Mouse (Mus musculus): ENCODE measurements around the gene Wdr63.
"Not testable (repeated sequence)": the region's sequence is repeated elsewhere in the genome, so short reads cannot be mapped to it uniquely, and the experiment has no call there.

Gene Wdr63

DNA sequence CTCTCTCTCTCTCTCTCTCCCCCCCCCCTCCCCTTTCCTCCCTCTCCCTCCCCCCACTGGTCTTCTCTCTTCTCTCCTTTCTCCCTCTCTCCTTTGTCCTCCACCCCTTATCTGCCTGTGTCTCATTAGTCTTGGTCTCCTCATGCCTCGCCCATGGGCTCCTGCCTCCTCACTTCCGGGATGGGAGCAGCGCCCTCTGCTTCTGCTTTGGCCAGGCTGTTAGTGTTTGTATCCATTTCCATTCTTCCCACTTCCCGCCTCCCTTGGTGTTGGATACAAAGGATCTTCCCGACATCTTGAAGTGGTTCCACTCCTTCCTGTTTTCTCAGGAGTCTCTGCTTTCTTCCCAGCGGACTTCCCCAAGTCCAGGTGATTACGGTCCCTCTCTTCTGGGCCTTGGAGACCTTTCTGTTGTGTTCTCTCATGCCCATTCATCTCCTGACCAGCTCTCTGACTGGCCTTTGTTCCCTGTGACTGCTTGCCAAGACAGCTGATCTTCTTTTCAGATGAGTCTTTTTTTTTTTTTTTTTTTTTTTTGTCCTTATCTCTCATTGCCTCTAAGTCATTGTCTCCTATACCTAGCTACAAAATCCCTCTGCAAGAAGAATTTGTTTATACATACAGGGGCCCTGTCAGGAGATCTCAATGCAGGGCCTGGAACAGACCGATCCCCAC is 96.2 kb downstream of the Wdr63 start:
- no peak for DNase-seq (ENCODE audit: extremely low spot score, low spot score)

DNA sequence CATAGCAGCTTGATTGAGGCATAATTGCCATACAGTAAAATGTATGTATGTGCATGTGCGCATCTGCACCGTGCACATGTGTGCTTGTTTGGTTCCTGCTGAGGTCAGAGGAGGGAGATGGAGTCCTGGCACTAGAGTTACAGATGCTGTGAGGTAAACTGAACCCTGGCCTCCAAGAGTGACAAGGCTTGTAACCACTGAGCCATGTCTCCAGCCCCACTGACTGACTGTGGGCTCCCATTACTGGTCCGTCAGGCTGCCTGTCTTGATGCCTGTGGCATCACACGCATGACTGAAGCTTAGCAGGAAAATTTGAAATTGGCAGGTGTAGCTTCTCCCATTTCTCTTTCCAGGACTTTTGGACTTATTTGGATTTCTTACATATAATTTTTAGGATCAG is 97.2 kb downstream of the Wdr63 start:
- no peak for DNase-seq (ENCODE audit: extremely low spot score, low spot score)

DNA sequence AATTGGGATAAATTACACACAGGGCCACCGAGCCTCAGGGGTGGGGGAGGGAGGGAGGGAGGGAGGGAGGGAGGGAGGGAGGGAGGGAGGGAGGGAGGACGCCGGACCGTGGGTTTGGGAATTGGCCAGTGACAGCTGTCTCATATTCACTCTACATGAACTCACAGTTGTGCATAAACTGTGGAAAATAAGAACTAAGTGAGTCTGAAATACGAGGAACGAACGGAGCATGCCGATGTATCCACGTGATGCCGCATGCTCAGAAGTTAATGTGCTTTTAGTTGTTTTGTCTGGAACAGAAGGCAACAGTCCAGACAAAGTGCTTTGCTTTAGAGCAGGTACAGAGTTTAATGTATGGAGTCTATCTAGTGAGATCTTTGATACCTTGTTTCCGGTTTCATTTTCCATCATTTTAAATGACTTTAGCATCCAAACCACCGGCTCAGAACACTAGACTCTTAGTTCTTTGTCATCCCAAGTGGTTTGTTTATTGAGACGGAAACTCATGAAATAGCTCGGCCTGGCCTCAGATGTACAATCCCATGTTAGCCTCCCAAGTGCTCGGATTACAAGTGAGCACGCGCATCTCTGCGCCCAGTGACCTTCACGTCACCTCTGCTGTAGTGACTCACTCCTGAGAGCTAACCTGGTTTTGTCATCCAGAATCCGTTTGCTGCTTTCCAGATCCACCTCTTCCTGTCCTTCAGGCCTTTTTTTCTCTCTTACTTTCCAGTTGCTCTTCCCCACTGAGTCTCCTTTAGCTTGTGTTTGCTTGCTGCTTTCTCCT is 97.9 kb downstream of the Wdr63 start:
- DNase-seq (ENCODE audit: extremely low spot score, low spot score): no peak

DNA sequence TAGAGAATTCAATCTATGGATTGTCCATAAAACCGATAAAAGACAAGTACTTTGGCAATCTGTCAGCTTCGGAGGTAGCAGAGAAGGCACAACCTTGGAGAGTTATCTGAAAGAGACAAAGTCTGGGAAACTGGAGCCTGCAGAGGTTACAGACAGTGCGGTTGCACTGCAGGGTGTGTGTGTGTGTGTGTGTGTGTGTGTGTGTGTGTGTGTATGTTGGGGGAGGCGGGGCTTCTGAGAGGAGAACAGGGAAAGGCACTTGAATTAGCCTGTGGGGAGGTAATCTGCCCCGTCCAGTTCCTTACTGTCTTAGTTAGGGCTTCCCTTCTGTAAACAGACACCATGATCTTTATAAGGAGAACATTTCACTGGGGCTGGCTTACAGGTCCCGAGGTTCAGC is 100.1 kb downstream of the Wdr63 start:
- no peak for DNase-seq (ENCODE audit: extremely low spot score, low spot score)

DNA sequence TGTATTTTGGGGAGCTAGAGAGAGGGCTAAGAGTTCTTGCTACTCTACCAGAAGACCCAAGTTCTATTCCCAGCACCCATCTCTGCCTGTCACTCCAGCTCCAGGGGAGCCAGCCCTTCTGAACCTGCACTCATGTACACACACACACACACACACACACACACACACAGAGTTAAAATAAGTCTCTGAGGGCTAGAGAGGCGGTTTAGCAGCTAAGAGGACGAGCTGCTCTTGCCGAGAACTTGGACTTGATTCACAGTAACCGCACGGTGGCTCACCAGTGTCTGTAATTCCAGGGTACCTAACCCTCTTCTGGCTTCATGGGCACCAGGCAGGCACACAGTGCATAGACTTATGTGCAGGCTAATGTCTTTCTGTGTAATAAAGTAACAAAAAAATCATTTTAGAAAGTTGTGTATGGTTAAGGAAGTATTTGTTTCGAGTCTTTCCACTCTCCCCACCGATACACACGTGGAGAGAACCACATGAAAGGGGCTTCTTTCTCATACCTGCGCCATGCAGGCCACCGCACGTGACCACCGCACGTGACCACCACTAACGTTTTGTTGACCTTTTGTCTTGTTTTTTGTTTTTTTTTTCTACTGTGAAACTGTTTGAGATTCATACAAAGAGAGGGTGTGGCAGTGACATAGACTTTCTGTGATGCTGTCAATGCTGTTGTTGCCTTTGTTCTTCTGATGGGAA is 103.4 kb downstream of the Wdr63 start:
- DNase-seq (ENCODE audit: extremely low spot score, low spot score): no peak

DNA sequence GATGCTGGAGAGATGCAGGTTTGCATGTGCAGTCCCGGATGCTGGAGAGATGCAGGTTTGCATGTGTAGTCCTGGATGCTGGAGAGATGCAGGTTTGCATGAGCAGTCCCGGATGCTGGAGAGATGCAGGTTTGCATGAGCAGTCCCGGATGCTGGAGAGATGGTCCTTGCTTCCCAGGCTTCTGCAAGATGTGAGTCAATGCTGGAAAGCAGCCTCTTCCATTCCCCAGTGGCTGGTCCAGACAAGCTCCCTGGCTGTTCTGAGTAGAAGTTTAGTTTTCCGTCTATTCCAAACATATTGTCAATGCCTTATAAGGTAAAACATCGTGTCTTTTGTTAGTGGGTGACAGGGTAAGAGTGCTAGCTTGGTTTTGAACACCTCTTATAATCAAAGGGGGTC is 111.4 kb downstream of the Wdr63 start:
- DNase-seq (ENCODE audit: extremely low spot score, low spot score): not testable (repeated sequence)

DNA sequence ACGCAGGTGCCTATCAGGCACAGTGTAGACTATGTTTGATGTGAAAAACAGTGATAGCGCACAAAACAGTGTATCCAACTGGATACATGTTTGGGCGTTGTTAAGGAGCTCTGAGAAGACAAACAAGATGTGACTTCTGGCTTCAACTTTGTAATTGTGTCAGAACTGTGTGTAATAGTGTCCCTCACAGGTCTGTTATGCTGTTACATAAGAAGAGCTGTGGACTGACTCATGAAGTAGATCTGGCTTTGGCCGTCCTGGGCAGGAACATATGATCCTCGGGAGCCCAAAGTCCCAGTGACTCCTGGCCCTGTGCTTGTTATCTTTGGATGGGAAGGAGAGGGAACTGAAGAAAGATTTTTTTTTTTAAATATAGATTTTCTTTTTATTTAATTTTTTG is 112.4 kb downstream of the Wdr63 start:
- no peak for DNase-seq (ENCODE audit: extremely low spot score, low spot score)

DNA sequence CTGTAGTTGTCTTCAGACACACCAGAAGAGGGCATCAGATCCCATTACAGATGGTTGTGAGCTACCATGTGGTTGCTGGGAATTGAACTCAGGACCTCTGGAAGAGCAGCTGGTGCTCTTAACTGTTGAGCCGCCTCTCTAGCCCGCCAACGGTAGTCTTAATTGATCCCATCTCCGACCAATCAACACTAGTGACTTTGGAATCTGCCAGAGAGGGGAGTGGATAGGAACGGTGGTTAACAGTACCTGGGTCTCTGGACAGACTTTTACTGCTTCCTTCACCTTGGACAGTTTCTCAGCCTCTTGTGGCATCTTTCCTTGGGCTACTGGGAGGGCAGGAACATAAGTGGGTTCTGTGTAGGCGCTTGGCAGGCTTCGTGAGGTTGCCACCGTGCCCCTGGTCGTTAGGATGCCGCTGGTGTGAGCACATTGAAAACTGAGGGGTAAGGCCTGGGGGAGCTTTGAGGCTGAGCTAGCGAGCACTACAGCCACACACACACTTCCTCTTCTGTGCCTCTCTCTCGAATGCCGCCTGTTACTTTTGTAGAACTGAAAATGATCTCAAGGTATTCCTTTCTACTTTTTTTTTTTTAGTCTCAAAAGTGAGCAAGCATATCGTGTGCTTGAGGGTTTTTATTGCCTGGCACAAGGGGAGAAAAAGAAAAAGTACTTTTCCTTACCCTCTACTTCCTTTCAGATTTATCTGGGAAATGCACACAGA is 114.3 kb downstream of the Wdr63 start:
- no peak for DNase-seq (ENCODE audit: extremely low spot score, low spot score)

DNA sequence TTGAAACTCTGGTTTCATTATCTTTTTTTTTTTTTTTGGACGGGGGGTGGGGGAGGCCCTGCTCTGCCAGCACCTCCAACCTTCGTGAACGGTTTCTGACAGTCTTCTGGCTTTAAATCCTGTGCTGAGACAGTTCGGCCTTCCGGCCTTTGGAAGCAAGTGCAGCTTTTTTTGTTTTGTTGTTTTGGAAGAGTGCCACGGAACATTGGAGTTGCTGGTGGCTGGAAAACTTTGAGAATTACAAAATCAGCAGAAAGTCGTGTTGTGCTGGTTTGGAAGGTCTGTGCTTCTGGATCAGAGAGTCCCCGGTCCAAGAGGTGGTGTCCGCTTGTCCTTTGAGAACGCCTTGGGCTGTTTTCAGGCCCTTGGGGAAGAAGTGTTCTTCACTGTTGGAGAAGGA is 115.1 kb downstream of the Wdr63 start:
- no peak for DNase-seq (ENCODE audit: extremely low spot score, low spot score)

DNA sequence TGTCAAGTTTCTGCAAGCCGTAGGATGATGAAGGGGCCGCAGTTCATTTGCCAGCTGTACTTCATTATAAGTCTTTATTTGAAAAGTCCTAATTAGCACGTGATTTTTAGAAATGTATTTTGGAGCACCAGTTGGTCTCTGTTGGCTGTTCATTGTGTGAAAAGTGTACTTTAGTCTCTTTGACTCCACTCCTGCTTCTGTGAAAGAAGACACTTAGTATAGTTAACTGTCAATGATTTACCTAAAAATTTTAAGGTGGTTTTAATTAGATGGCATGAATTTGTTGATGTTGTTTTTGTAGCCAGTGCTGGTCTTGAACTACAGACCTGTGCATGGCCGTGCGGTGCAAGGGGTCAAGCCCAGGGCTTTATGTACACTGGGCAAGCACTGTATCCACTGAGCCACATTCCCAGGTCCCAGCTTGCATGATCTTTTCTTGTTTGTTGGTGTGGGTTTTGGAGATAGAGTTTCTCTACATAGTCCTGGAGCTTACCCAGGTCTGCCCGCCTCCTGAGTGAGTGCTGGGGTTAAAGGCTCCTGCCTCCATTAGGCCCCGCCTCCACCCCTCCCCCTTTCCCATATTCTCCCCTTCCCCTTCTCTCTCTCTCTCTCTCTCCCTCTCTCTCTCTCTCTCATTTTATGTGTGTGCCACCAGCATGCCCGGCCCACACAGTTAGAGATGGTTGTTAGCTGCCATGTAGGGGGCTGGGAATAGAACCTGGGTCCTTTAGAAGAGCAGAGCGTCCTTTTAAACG is 115.8 kb downstream of the Wdr63 start:
- DNase-seq (ENCODE audit: extremely low spot score, low spot score): no peak

DNA sequence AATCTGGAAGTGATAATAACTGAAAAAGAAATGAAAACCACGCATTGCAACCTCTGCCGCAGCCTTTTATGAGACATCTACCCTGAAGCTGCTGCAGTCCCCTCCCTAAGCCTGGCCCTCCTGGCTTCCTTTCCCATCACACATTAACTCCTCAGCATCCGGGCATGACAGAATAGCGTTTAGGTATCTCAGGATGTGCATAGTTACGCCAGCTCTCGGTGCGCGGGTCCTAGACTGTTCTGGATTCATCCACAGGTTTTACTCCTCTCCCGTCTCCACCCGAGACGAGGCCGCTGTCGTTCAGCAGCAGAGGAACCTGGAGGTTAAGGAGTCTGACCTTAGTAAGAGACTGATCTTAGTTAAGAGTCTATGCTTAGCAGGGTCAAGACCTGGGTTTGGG is 116.8 kb downstream of the Wdr63 start:
- DNase-seq (ENCODE audit: extremely low spot score, low spot score): no peak
